In genomic region chr14:49801444-49801843, GRCm38 (mm10) we compare ENCODE assay signal across 9 mouse cellular contexts. TPM values are rescaled to one million over a fixed set of nuclear protein-coding genes. Genes with fewer than 3 reads are reported as not detected.
DNase-seq lines count a peak whose midpoint lies in the region; ATAC-seq and TF ChIP-seq lines count a peak whose summit lies in the region.
"Had no signal": no experiment of that assay in that cellular context is flagged by ENCODE, and none has a peak within 500 bp of the region (broad histone marks: within the 10 kb centered on the region; RNA-seq: fewer than 3 reads in every experiment).

No protein-coding gene starts in this region.

- no peaks in the 10 kb centered on the region for H3K9me3 ChIP-seq in kidney, embryonic 16.5 days (ENCODE audit: low read length)
- no peaks in the 10 kb centered on the region for H3K9me3 ChIP-seq in forebrain, embryonic 15.5 days

- H3K4me3 ChIP-seq in kidney, adult 2 months (ENCODE audit: insufficient read depth, low read depth, low read length): no peak overlapping the region
- no peak overlapping the region for H3K4me3 ChIP-seq in kidney, embryonic 16.5 days (ENCODE audit: low read length)
- H3K4me3 ChIP-seq in forebrain, embryonic 15.5 days: no peak overlapping the region
- H3K4me3 ChIP-seq in thymus, adult 2 months (ENCODE audit: control insufficient read depth, insufficient read depth, low read length): no peak overlapping the region
- H3K4me3 ChIP-seq: myocyte had no signal

- no peaks in the 10 kb centered on the region for H3K36me3 ChIP-seq in kidney, adult 2 months (ENCODE audit: control insufficient read depth, insufficient read depth, low read length)
- H3K36me3 ChIP-seq in kidney, embryonic 16.5 days (ENCODE audit: insufficient read depth, low read length): no peaks in the 10 kb centered on the region
- no peaks in the 10 kb centered on the region for H3K36me3 ChIP-seq in forebrain, embryonic 15.5 days
- no peaks in the 10 kb centered on the region for H3K36me3 ChIP-seq in thymus, adult 2 months (ENCODE audit: control insufficient read depth, insufficient read depth, low read length)

- no peak overlapping the region for H3K27ac ChIP-seq in kidney, adult 2 months (ENCODE audit: insufficient read depth, low read depth, low read length)
- no peak overlapping the region for H3K27ac ChIP-seq in kidney, embryonic 16.5 days (ENCODE audit: low read length)
- no peak overlapping the region for H3K27ac ChIP-seq in forebrain, embryonic 15.5 days (replicated peaks)
- no peak overlapping the region for H3K27ac ChIP-seq in thymus, adult 2 months (ENCODE audit: control insufficient read depth, insufficient read depth, low read length)

- TF ChIP-seq CTCF in kidney, adult 2 months (conservative IDR thresholded peaks at IDR 0.05; ENCODE audit: insufficient read depth, insufficient read length, low read depth, low read length): peak; percentile 39; the same call in 1 of the 2 replicates
- TF ChIP-seq CTCF in thymus, adult 2 months (IDR thresholded peaks at IDR 0.05; ENCODE audit: borderline replicate concordance, control insufficient read depth, extremely low read depth, insufficient read depth, low read length, poor library complexity): no peak

- peak; percentile 8 for DNase-seq in kidney, adult 2 months
- DNase-seq in 416B (ENCODE audit: low read depth) (peak; percentile 50), R1 (ENCODE audit: low read depth, low spot score) (peak; percentile 66)
- peak; percentile 75 for DNase-seq in retina, embryonic 14.5 days (ENCODE audit: low spot score)
- no peak for DNase-seq in thymus, adult 2 months

- H3K27me3 ChIP-seq in kidney, adult 2 months (replicated peaks; ENCODE audit: control insufficient read depth, insufficient read depth, low read length): no peaks in the 10 kb centered on the region
- H3K27me3 ChIP-seq in kidney, embryonic 16.5 days (ENCODE audit: insufficient read depth, low read length): no peaks in the 10 kb centered on the region
- no peaks in the 10 kb centered on the region for H3K27me3 ChIP-seq in forebrain, embryonic 15.5 days
- H3K27me3 ChIP-seq in thymus, adult 2 months (ENCODE audit: control insufficient read depth, insufficient read depth, low read length): no peaks in the 10 kb centered on the region

- no peak for ATAC-seq in kidney, embryonic 16.5 days (ENCODE audit: low FRiP score, low TSS enrichment)
- 0 out of 2 replicates have a peak, but pooled peaks have one; percentile 35 for ATAC-seq in forebrain, embryonic 15.5 days (replicated peaks)
- ATAC-seq in monocyte, adult 5-6 weeks (replicated peaks; ENCODE audit: insufficient number of reproducible peaks, low FRiP score, low TSS enrichment, poor library complexity, severe bottlenecking): no peak

- H3K9ac ChIP-seq in kidney, embryonic 16.5 days (replicated peaks; ENCODE audit: low read length): no peak overlapping the region
- no peak overlapping the region for H3K9ac ChIP-seq in forebrain, embryonic 15.5 days (replicated peaks)

- 12% methylated on average over 4 of the region's 4 CpGs for WGBS in kidney, adult 2 months
- WGBS in kidney, embryonic 16.5 days: 12% methylated on average over 4 of the region's 4 CpGs
- 8% methylated on average over 4 of the region's 4 CpGs for WGBS in forebrain, embryonic 15.5 days
- 15% methylated on average over 4 of the region's 4 CpGs for WGBS in thymus, adult 2 months

- no peak for TF ChIP-seq POLR2A in kidney, adult 2 months (IDR thresholded peaks at IDR 0.05; ENCODE audit: low read depth, low read length)
- TF ChIP-seq POLR2A in thymus, adult 2 months (IDR thresholded peaks at IDR 0.05; ENCODE audit: control insufficient read depth, extremely low read depth, insufficient read depth, low read length, poor library complexity): no peak

- no peak overlapping the region for H3K4me2 ChIP-seq in kidney, embryonic 16.5 days (replicated peaks; ENCODE audit: low read depth, low read length)
- H3K4me2 ChIP-seq in forebrain, embryonic 15.5 days (replicated peaks): no peak overlapping the region

- H3K4me1 ChIP-seq in kidney, adult 2 months (ENCODE audit: control insufficient read depth, insufficient read depth, low read length): no peaks in the 10 kb centered on the region
- no peaks in the 10 kb centered on the region for H3K4me1 ChIP-seq in kidney, embryonic 16.5 days (ENCODE audit: insufficient read depth, low read length)
- no peaks in the 10 kb centered on the region for H3K4me1 ChIP-seq in forebrain, embryonic 15.5 days
- no peaks in the 10 kb centered on the region for H3K4me1 ChIP-seq in thymus, adult 2 months (replicated peaks; ENCODE audit: control insufficient read depth, insufficient read depth, low read length)

RNA-seq across cellular contexts. Expression of gene Armh4, which starts 18.3 kb away (rescaled TPM):
- polyA plus RNA-seq in kidney, adult 2 months (2012; rRNA removed): 6.4 and 7.3 TPM in 2 replicates
- polyA plus RNA-seq in kidney, embryonic 16.5 days (2015; fragmentation: Nextera tagmentation; extraction: Ambion mirVana): 7.6 and 8.2 TPM in 2 replicates
- polyA plus RNA-seq in forebrain, embryonic 15.5 days (2015; fragmentation: Nextera tagmentation; extraction: Ambion mirVana): 14.7 and 16.2 TPM in 2 replicates
- total RNA-seq in monocyte, adult 5-6 weeks (2017): not detected in 3 replicates
- polyA plus RNA-seq in thymus, adult 2 months (2012; rRNA removed): 0.09 and 0.42 TPM in 2 replicates
